Mouse (Mus musculus): Measurements from ENCODE around the gene Mast1. TPM values are rescaled to one million over a fixed set of nuclear protein-coding genes. Genes with fewer than 3 reads are reported as not detected.
A peak's percentile ranks its signal among the peaks of the same experiment; 100 is the strongest.

Gene Mast1
- polyA plus RNA-seq, 1 experiment from 2014 or later: 1.4 TPM

DNA sequence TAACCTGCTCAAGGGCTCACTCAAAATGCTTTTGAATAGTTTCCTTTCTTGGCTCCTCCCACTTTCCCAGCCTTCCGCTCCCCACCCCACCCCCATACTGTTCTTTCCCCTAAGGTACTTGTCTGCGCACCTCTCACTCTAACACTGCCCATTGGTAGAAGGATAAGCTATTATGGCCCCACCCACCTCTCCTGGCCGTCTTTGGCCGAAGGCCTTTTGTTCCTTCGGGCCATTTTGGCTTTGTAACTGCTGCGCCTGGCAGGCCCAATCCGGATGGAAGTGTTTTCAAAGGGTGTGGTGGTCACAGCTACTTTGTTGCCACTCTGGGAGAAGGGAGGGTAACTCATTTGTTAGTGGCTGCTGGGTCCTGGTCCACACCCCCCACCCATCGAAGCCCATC lies 21.9 kb downstream of the Mast1 start:
- H3K36me3 ChIP-seq (ENCODE audit: control insufficient read depth, insufficient read depth, low read length): no peaks in the 10 kb centered on the region; the same call in 1 of the 2 replicates
- 86% methylated on average over 8 of the region's 8 CpGs for WGBS
- peaks cover 3% of the 10 kb centered on the region; the same call in 1 of the 2 replicates for H3K4me1 ChIP-seq (ENCODE audit: control insufficient read depth, insufficient read depth, low read length)
- 0 out of 2 replicates have a peak, but pooled peaks cover 6% of the 10 kb centered on the region for H3K9me3 ChIP-seq (replicated peaks; ENCODE audit: control insufficient read depth, low read length)
- H3K4me2 ChIP-seq (ENCODE audit: low read depth, low read length): no peak overlapping the region
- no peak overlapping the region for H3K4me3 ChIP-seq (replicated peaks; ENCODE audit: low read length)
- peaks cover 25% of the 10 kb centered on the region for H3K27me3 ChIP-seq (ENCODE audit: control insufficient read depth, insufficient read depth, low read length)
- H3K9ac ChIP-seq (ENCODE audit: low read length): no peak overlapping the region
- no peak overlapping the region for H3K27ac ChIP-seq (ENCODE audit: low read length)
- no peak for ATAC-seq (ENCODE audit: insufficient read depth, low FRiP score)

DNA sequence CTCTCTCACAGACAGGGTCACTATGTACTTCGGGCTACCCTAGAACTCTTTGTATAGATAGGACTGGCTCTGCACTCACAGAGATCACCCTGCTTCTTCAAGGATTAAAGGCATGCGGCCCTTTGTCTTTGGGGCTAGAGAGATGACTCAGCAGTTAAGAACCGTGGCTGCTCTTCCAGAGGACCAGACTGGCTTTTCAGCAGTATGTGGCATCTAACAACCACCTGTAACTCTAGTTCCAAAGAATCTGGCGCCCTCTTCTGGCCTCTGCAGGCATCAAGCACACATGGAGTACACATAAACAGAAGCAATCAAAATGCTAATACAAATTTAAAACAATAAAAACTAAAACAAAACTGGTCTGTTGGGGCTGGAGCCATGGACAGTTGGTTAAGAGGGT lies 23.2 kb downstream of the Mast1 start:
- no peaks in the 10 kb centered on the region; the same call in 1 of the 2 replicates for H3K36me3 ChIP-seq (ENCODE audit: control insufficient read depth, insufficient read depth, low read length)
- H3K4me3 ChIP-seq (replicated peaks; ENCODE audit: low read length): peak overlapping the region; percentile 53; the same call in 1 of the 2 replicates
- ATAC-seq (ENCODE audit: insufficient read depth, low FRiP score): no peak
- H3K27me3 ChIP-seq (ENCODE audit: control insufficient read depth, insufficient read depth, low read length): peaks cover 25% of the 10 kb centered on the region
- H3K9ac ChIP-seq (ENCODE audit: low read length): no peak overlapping the region
- H3K9me3 ChIP-seq (replicated peaks; ENCODE audit: control insufficient read depth, low read length): 0 out of 2 replicates have a peak, but pooled peaks cover 6% of the 10 kb centered on the region
- H3K4me1 ChIP-seq (ENCODE audit: control insufficient read depth, insufficient read depth, low read length): peaks cover 8% of the 10 kb centered on the region
- H3K27ac ChIP-seq (ENCODE audit: low read length): no peak overlapping the region
- H3K4me2 ChIP-seq (ENCODE audit: low read depth, low read length): peak overlapping the region; percentile 79
- 23% methylated on average over 4 of the region's 4 CpGs for WGBS

DNA sequence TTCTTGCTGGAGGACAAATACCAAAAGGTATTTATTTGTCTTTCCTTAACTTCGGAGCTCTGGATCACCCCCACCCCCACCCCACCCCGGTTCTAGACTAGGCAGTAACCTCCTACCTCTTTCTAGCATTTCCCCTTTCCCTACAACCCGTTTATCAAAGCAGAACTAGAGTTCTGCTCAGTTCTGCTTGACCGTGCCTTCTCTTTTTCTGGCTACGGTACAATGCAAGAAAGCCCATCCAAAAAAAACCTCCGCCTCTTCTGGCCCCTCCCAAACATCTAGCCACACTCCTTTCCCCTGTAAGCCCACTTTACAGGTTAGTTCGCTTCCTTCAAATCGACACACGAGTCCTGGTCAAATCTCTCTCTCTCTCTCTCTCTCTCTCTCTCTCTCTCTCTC lies 23.7 kb downstream of the Mast1 start:
- Histone ChIP-seq H3K4me3 (replicated peaks; ENCODE audit: low read length) (peak overlapping the region; percentile 53), H3K4me1 (ENCODE audit: control insufficient read depth, insufficient read depth, low read length) (peaks cover 11% of the 10 kb centered on the region), H3K27me3 (ENCODE audit: control insufficient read depth, insufficient read depth, low read length) (peaks cover 23% of the 10 kb centered on the region), H3K36me3 (ENCODE audit: control insufficient read depth, insufficient read depth, low read length) (no peaks in the 10 kb centered on the region; the same call in 1 of the 2 replicates), H3K4me2 (ENCODE audit: low read depth, low read length) (peak overlapping the region; percentile 79), H3K9me3 (replicated peaks; ENCODE audit: control insufficient read depth, low read length) (0 out of 2 replicates have a peak, but pooled peaks cover 6% of the 10 kb centered on the region), H3K9ac (ENCODE audit: low read length) (peak overlapping the region; percentile 66), H3K27ac (ENCODE audit: low read length) (peak overlapping the region; percentile 14; the same call in 1 of the 2 replicates)
- 8% methylated on average over 9 of the region's 9 CpGs for WGBS
- no peak for ATAC-seq (ENCODE audit: insufficient read depth, low FRiP score)

DNA sequence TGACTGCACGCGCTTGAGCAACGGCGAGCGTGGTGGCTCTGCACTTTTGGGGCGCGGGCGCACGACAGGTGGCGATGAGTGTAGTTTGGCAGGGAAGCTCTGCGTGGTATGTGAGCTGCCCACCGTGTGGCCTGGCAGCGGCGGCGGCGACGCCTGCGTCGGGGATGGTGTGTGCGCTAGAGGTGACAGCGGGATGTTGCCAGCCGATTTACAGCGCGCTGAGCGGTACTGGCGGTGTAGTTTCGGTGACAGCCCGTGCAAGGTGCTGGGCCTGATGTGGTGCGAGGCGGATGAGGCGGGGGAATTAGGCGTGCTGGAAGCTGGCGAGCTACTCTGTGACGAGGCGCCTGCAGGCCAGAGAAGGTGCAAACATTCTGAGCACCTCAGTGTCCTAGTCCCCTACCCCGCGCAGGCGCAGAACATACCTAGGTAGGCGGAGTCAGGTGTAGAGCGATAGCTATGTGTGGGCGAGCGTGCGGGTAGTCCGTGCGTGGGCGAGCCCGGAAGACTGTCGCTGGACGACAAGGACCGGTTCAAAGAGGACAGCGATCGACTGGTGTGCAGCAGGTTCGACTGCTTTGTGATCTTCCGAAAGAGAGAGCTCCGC lies 24.2 kb downstream of the Mast1 start:
- H3K9ac ChIP-seq (ENCODE audit: low read length): peak overlapping the region; percentile 66
- peaks cover 11% of the 10 kb centered on the region for H3K4me1 ChIP-seq (ENCODE audit: control insufficient read depth, insufficient read depth, low read length)
- H3K27ac ChIP-seq (ENCODE audit: low read length): peak overlapping the region; percentile 14; the same call in 1 of the 2 replicates
- no peaks in the 10 kb centered on the region; the same call in 1 of the 2 replicates for H3K36me3 ChIP-seq (ENCODE audit: control insufficient read depth, insufficient read depth, low read length)
- peak; percentile 70 for ATAC-seq (ENCODE audit: insufficient read depth, low FRiP score)
- 1% methylated on average over 55 of the region's 55 CpGs for WGBS
- peaks cover 21% of the 10 kb centered on the region for H3K27me3 ChIP-seq (ENCODE audit: control insufficient read depth, insufficient read depth, low read length)
- H3K4me3 ChIP-seq (replicated peaks; ENCODE audit: low read length): peak overlapping the region; percentile 53
- peak overlapping the region; percentile 79 for H3K4me2 ChIP-seq (ENCODE audit: low read depth, low read length)
- 0 out of 2 replicates have a peak, but pooled peaks cover 6% of the 10 kb centered on the region for H3K9me3 ChIP-seq (replicated peaks; ENCODE audit: control insufficient read depth, low read length)

DNA sequence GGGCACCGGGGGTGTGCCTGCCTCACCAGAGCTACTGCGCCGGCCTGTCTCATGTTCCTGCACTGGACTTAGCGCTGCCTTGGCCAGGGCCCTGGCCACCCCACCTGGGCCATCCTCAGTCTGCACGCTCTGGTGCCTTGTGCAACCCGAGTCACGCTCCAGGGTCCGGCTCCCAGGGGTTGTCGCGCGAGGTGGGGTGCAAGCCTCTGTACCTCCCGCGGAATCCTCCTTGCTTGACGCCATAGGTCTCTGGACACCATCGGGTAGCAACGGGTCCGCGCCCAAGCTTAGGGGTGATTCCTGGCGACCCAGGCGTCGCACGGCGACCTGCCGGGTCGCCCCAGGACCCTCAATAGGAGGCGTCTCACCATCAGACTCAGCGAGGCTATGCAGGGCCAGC lies 24.8 kb downstream of the Mast1 start:
- H3K9ac ChIP-seq (ENCODE audit: low read length): peak overlapping the region; percentile 0; the same call in 1 of the 2 replicates
- 0 out of 2 replicates have a peak, but pooled peaks cover 6% of the 10 kb centered on the region for H3K9me3 ChIP-seq (replicated peaks; ENCODE audit: control insufficient read depth, low read length)
- H3K4me1 ChIP-seq (ENCODE audit: control insufficient read depth, insufficient read depth, low read length): peaks cover 11% of the 10 kb centered on the region
- peak overlapping the region; percentile 79 for H3K4me2 ChIP-seq (ENCODE audit: low read depth, low read length)
- ATAC-seq (ENCODE audit: insufficient read depth, low FRiP score): no peak
- H3K27ac ChIP-seq (ENCODE audit: low read length): no peak overlapping the region
- H3K36me3 ChIP-seq (ENCODE audit: control insufficient read depth, insufficient read depth, low read length): no peaks in the 10 kb centered on the region; the same call in 1 of the 2 replicates
- 27% methylated on average over 27 of the region's 27 CpGs for WGBS
- peaks cover 21% of the 10 kb centered on the region for H3K27me3 ChIP-seq (ENCODE audit: control insufficient read depth, insufficient read depth, low read length)
- peak overlapping the region; percentile 53; the same call in 1 of the 2 replicates for H3K4me3 ChIP-seq (replicated peaks; ENCODE audit: low read length)

DNA sequence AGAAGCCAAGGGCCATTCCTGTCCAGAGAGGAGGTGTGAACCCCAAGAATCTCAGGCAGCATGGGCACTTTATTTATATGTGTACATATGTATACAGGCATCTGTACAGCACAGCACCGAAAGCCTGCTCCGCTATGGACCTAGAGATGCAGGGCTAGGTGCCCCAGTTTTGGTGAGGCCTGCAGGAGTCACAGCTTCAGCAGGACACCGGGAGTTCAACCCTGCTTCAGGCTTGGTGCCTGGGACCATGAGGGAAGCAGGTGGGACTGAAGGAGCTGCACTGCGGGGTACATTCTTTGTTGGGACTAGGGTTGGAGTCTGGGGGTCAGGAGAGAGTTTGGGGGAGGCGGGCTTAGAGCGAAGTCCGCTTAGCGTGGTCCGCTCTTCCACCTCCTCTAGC lies 25.3 kb downstream of the Mast1 start:
- 0 out of 2 replicates have a peak, but pooled peaks cover 6% of the 10 kb centered on the region for H3K9me3 ChIP-seq (replicated peaks; ENCODE audit: control insufficient read depth, low read length)

DNA sequence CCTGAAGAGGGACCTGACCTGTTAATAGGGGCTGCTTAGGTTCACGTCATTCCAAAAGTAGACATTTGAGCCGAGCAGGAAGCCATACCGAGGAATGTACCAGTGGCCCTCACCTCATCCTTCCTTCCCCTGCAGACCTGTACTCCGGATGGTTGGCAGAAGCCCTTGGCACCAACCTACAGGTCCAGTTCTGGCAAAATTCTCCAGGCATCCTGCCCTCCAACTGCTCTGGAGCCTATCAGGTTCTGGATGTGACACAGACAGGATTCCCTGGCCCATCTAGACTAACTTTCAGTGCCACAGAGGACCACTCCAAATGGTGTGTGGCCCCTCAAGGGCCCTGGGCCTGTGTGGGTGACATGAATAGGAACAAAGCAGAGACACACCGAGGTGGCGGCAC lies 26.6 kb downstream of the Mast1 start:
- Histone ChIP-seq H3K27me3 (ENCODE audit: control insufficient read depth, insufficient read depth, low read length) (peaks cover 21% of the 10 kb centered on the region), H3K4me1 (ENCODE audit: control insufficient read depth, insufficient read depth, low read length) (peaks cover 11% of the 10 kb centered on the region), H3K36me3 (ENCODE audit: control insufficient read depth, insufficient read depth, low read length) (no peaks in the 10 kb centered on the region), H3K4me3 (replicated peaks; ENCODE audit: low read length) (no peak overlapping the region), H3K9ac (ENCODE audit: low read length) (no peak overlapping the region), H3K27ac (ENCODE audit: low read length) (no peak overlapping the region), H3K9me3 (replicated peaks; ENCODE audit: control insufficient read depth, low read length) (0 out of 2 replicates have a peak, but pooled peaks cover 4% of the 10 kb centered on the region), H3K4me2 (ENCODE audit: low read depth, low read length) (no peak overlapping the region)
- WGBS: 89% methylated on average over 6 of the region's 6 CpGs
- ATAC-seq (ENCODE audit: insufficient read depth, low FRiP score): no peak

More for the DNA sequence above, 25.3 kb downstream of the Mast1 start:
- H3K27ac ChIP-seq (ENCODE audit: low read length): no peak overlapping the region
- H3K9ac ChIP-seq (ENCODE audit: low read length): no peak overlapping the region
- peaks cover 21% of the 10 kb centered on the region for H3K27me3 ChIP-seq (ENCODE audit: control insufficient read depth, insufficient read depth, low read length)
- 82% methylated on average over 9 of the region's 9 CpGs for WGBS
- no peaks in the 10 kb centered on the region; the same call in 1 of the 2 replicates for H3K36me3 ChIP-seq (ENCODE audit: control insufficient read depth, insufficient read depth, low read length)
- H3K4me2 ChIP-seq (ENCODE audit: low read depth, low read length): no peak overlapping the region
- H3K4me1 ChIP-seq (ENCODE audit: control insufficient read depth, insufficient read depth, low read length): peaks cover 11% of the 10 kb centered on the region
- no peak for ATAC-seq (ENCODE audit: insufficient read depth, low FRiP score)
- H3K4me3 ChIP-seq (replicated peaks; ENCODE audit: low read length): no peak overlapping the region

DNA sequence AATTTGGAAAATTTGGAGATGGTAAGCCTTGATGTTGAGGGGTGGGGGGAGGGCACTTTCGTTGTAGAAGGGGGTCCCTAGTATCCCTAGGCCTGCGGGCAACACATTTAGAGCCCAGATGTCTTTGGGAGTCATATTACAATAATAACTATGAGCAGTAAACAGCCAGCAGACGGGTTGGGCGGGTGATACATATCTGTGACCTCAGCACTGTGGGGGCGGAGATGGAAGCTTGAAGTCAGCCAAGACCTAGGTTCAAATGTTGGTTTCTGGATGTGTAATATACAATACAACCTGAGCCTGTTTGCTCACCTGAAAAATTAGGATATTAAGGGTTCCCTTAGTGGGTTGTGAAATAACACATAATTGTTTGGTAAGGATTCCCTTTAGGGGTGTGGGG lies 27.2 kb downstream of the Mast1 start:
- 73% methylated on average over 5 of the region's 5 CpGs for WGBS
- Histone ChIP-seq H3K4me2 (ENCODE audit: low read depth, low read length) (no peak overlapping the region), H3K9ac (ENCODE audit: low read length) (no peak overlapping the region), H3K4me1 (ENCODE audit: control insufficient read depth, insufficient read depth, low read length) (peaks cover 11% of the 10 kb centered on the region), H3K27ac (ENCODE audit: low read length) (no peak overlapping the region), H3K27me3 (ENCODE audit: control insufficient read depth, insufficient read depth, low read length) (peaks cover 21% of the 10 kb centered on the region), H3K36me3 (ENCODE audit: control insufficient read depth, insufficient read depth, low read length) (no peaks in the 10 kb centered on the region), H3K9me3 (replicated peaks; ENCODE audit: control insufficient read depth, low read length) (no peaks in the 10 kb centered on the region), H3K4me3 (replicated peaks; ENCODE audit: low read length) (no peak overlapping the region)
- no peak for ATAC-seq (ENCODE audit: insufficient read depth, low FRiP score)

DNA sequence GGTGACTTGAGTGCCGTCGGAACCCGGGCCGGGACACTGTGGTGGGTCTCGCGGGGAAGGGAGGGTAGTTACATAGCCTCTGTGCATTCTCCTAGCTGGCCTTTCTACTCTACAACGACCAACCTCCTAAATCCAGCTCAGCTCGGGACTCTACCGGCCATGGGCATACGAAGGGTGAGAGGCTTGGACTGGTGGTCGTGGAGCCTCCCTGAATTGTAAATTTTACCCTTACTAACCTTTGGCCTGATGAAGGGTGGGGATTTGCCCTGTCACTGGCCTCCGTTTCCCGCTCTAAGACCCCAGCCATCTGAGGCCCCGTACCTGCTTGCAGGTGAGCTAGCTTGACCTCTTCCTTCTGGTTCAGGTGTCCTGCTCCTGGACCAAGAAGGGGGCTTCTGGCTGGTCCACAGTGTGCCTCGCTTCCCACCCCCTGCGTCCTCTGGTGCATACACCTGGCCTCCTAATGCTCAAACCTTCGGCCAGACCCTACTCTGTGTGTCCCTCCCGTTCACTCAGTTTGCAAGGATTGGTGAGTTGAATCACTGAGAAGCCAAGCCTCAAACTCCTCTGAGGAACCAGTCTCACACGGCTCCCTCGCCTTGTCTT lies 27.9 kb downstream of the Mast1 start:
- ATAC-seq (ENCODE audit: insufficient read depth, low FRiP score): 0 out of 2 replicates have a peak, but pooled peaks have one; percentile 6
- Histone ChIP-seq H3K9ac (ENCODE audit: low read length) (peak overlapping the region; percentile 79), H3K4me2 (ENCODE audit: low read depth, low read length) (peak overlapping the region; percentile 96), H3K27ac (ENCODE audit: low read length) (no peak overlapping the region), H3K4me1 (ENCODE audit: control insufficient read depth, insufficient read depth, low read length) (peaks cover 11% of the 10 kb centered on the region), H3K4me3 (replicated peaks; ENCODE audit: low read length) (peak overlapping the region; percentile 65), H3K36me3 (ENCODE audit: control insufficient read depth, insufficient read depth, low read length) (no peaks in the 10 kb centered on the region), H3K9me3 (replicated peaks; ENCODE audit: control insufficient read depth, low read length) (no peaks in the 10 kb centered on the region), H3K27me3 (ENCODE audit: control insufficient read depth, insufficient read depth, low read length) (peaks cover 21% of the 10 kb centered on the region)
- 46% methylated on average over 20 of the region's 20 CpGs for WGBS

Data from stomach, embryonic 16.5 days (tissue).